Comparison of ENCODE assay signal across 8 mouse cellular contexts in the genomic region with DNA sequence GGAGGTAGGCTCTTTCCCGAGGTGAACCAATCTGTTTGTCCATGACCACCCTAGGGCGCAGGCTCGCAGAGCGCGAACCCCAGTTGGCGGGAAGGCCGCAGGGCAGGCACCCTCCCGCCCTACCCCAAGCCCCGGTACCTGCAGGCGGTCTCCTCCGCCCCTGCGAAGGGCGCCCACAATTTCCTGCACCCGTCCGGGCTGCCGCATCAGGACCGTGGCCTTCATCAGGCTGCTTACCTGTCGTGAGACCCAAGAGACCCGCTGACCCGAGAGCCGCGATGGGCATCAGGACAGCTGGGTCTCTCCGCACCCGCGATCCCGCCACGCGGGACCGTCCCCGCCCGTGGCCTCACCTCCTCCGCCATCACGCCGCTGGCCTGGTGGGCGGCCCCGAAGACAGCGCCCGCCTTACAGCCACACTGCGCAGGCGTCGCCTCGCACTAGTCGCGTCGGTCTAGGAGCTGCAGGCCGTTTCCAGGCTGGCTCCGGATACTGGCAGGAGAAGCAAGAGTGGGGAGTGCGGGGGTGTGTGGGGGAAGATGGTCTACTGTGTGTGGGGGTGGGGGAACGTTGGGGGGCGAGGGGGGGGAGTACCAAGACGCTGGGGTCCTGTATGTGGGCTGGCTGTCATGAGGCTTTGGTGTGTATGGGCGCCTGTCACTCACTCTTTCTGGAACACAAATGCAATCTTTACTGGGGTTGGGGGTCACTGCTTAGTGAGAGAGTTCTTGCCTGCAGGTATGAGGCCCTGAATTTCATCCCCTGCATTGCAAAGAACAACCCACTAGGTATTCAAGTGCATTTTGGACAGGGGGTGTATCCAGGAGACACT. TPM values are rescaled to one million over a fixed set of nuclear protein-coding genes. Genes with fewer than 3 reads are reported as not detected.
A peak's percentile ranks its signal among the peaks of the same experiment; 100 is the strongest.
DNase-seq lines count a peak whose midpoint lies in the region; ATAC-seq and TF ChIP-seq lines count a peak whose summit lies in the region.

No protein-coding gene starts in this region.

- H3K27me3 ChIP-seq in forebrain, embryonic 13.5 days = no peaks in the 10 kb centered on the region
- H3K27me3 ChIP-seq in liver, embryonic 16.5 days (ENCODE audit: control insufficient read depth, insufficient read depth, low read depth, low read length) = no peaks in the 10 kb centered on the region
- no peaks in the 10 kb centered on the region for H3K27me3 ChIP-seq in neural tube, embryonic 12.5 days (replicated peaks)
- no peaks in the 10 kb centered on the region for H3K27me3 ChIP-seq in stomach, postnatal 0 days (ENCODE audit: control insufficient read depth, insufficient read depth, low read length)

- peak; percentile 87; the same call in 1 of the 2 replicates for ATAC-seq in cerebellum, adult (ENCODE audit: insufficient number of reproducible peaks, low FRiP score, low TSS enrichment)
- ATAC-seq in forebrain, embryonic 13.5 days = peak; percentile 98
- peak; percentile 92 for ATAC-seq in liver, embryonic 16.5 days (ENCODE audit: low read depth)
- peak; percentile 93 for ATAC-seq in neural tube, embryonic 12.5 days (ENCODE audit: low FRiP score, low read depth)
- ATAC-seq in stomach, postnatal 0 days (ENCODE audit: low FRiP score, low TSS enrichment) = peak; percentile 95

- intact Hi-C loops in heart, postnatal 10 days (cut with DNase I) = no loop called here

- peak overlapping the region; percentile 92 for H3K9ac ChIP-seq in forebrain, embryonic 13.5 days
- peak overlapping the region; percentile 77 for H3K9ac ChIP-seq in liver, embryonic 16.5 days (ENCODE audit: low read depth, low read length)
- peak overlapping the region; percentile 92 for H3K9ac ChIP-seq in neural tube, embryonic 12.5 days
- peak overlapping the region; percentile 90 for H3K9ac ChIP-seq in stomach, postnatal 0 days (ENCODE audit: low read length)

- H3K4me1 ChIP-seq in forebrain, embryonic 13.5 days = peaks cover 18% of the 10 kb centered on the region
- peaks cover 14% of the 10 kb centered on the region for H3K4me1 ChIP-seq in liver, embryonic 16.5 days (ENCODE audit: control insufficient read depth, low read depth, low read length)
- peaks cover 12% of the 10 kb centered on the region for H3K4me1 ChIP-seq in neural tube, embryonic 12.5 days
- H3K4me1 ChIP-seq in stomach, postnatal 0 days (replicated peaks; ENCODE audit: control insufficient read depth, insufficient read depth) = peaks cover 4% of the 10 kb centered on the region; the same call in 1 of the 2 replicates

- peak overlapping the region; percentile 80 for H3K4me2 ChIP-seq in forebrain, embryonic 13.5 days
- H3K4me2 ChIP-seq in liver, embryonic 16.5 days (ENCODE audit: low read depth, low read length) = peak overlapping the region; percentile 88
- H3K4me2 ChIP-seq in neural tube, embryonic 12.5 days (replicated peaks) = peak overlapping the region; percentile 81
- H3K4me2 ChIP-seq in stomach, postnatal 0 days (replicated peaks; ENCODE audit: low read depth) = peak overlapping the region; percentile 95

- 1% methylated on average over 51 of the region's 52 CpGs for WGBS in forebrain, embryonic 13.5 days
- WGBS in large intestine, adult 2 months = 2% methylated on average over 52 of the region's 52 CpGs
- under 1% methylated on average over 52 of the region's 52 CpGs for WGBS in liver, embryonic 16.5 days (ENCODE audit: insufficient replicate concordance)
- under 1% methylated on average over 52 of the region's 52 CpGs for WGBS in neural tube, embryonic 12.5 days
- 1% methylated on average over 50 of the region's 52 CpGs for WGBS in stomach, postnatal 0 days

- no peak for TF ChIP-seq EP300 in stomach, postnatal 0 days (optimal IDR thresholded peaks at IDR 0.05)

- peak overlapping the region; percentile 79 for H3K4me3 ChIP-seq in forebrain, embryonic 13.5 days
- H3K4me3 ChIP-seq in liver, embryonic 16.5 days (ENCODE audit: low read depth, low read length) = peak overlapping the region; percentile 74
- peak overlapping the region; percentile 72 for H3K4me3 ChIP-seq in neural tube, embryonic 12.5 days
- H3K4me3 ChIP-seq in stomach, postnatal 0 days (ENCODE audit: low read depth, low read length) = peak overlapping the region; percentile 74

- H3K9me3 ChIP-seq in forebrain, embryonic 13.5 days (replicated peaks) = no peaks in the 10 kb centered on the region
- H3K9me3 ChIP-seq in liver, embryonic 16.5 days (replicated peaks; ENCODE audit: control insufficient read depth, low read length) = no peaks in the 10 kb centered on the region
- H3K9me3 ChIP-seq in neural tube, embryonic 12.5 days = no peaks in the 10 kb centered on the region
- no peaks in the 10 kb centered on the region for H3K9me3 ChIP-seq in stomach, postnatal 0 days (ENCODE audit: control insufficient read depth, low read length)

- peak; percentile 16; the same call in 1 of the 2 replicates for TF ChIP-seq CTCF in stomach, postnatal 0 days (IDR thresholded peaks at IDR 0.05; ENCODE audit: low read depth)

- H3K36me3 ChIP-seq in forebrain, embryonic 13.5 days (ENCODE audit: poor library complexity, severe bottlenecking) = peaks cover 24% of the 10 kb centered on the region
- H3K36me3 ChIP-seq in liver, embryonic 16.5 days (ENCODE audit: control insufficient read depth, insufficient read depth) = no peaks in the 10 kb centered on the region
- peaks cover 8% of the 10 kb centered on the region for H3K36me3 ChIP-seq in neural tube, embryonic 12.5 days
- peaks cover under 1% of the 10 kb centered on the region for H3K36me3 ChIP-seq in stomach, postnatal 0 days (ENCODE audit: control insufficient read depth, insufficient read depth, low read length)

- H3K27ac ChIP-seq in forebrain, embryonic 13.5 days = no peak overlapping the region; the same call in 1 of the 2 replicates
- no peak overlapping the region for H3K27ac ChIP-seq in liver, embryonic 16.5 days (ENCODE audit: low read length)
- no peak overlapping the region for H3K27ac ChIP-seq in neural tube, embryonic 12.5 days
- peak overlapping the region; percentile 58; the same call in 1 of the 2 replicates for H3K27ac ChIP-seq in stomach, postnatal 0 days (replicated peaks)

- DNase-seq in ES-CJ7 (ENCODE audit: low read depth, low spot score) = peak; percentile 76
- DNase-seq in heart, postnatal 10 days = peak; percentile 90
- DNase-seq in large intestine, adult 2 months (ENCODE audit: low read depth, low spot score) = peak; percentile 45
- peak; percentile 88 for DNase-seq in stomach, postnatal 0 days (ENCODE audit: low spot score)

RNA-seq across cellular contexts. Expression of a gene that starts 0.7 kb away (rescaled TPM):
- 105 and 114 TPM in 2 replicates for polyA plus RNA-seq in forebrain, embryonic 13.5 days (2015; fragmentation: Nextera tagmentation; extraction: Ambion mirVana)
- 10 to 100 TPM; 36.9 to 46.3 TPM for total RNA-seq in heart, postnatal 10 days (2021)
- polyA plus RNA-seq in large intestine, adult 2 months (2012; rRNA removed) = 18.0 and 18.5 TPM in 2 replicates
- 14.9 and 16.0 TPM in 2 replicates for polyA plus RNA-seq in liver, embryonic 16.5 days (2015; fragmentation: Nextera tagmentation; extraction: Ambion mirVana)
- polyA plus RNA-seq in neural tube, embryonic 12.5 days (2016; fragmentation: Nextera tagmentation; extraction: Ambion mirVana) = 101 and 105 TPM in 2 replicates
- polyA plus RNA-seq in stomach, postnatal 0 days (2015; fragmentation: Nextera tagmentation; extraction: Ambion mirVana) = 69.6 and 70.7 TPM in 2 replicates

RNA-seq across cellular contexts. Expression of a gene that starts 0.8 kb away (rescaled TPM):
- polyA plus RNA-seq in forebrain, embryonic 13.5 days (2015; fragmentation: Nextera tagmentation; extraction: Ambion mirVana) = 0.70 and 1.1 TPM in 2 replicates
- under 1 TPM; 0.57 to 0.97 TPM for total RNA-seq in heart, postnatal 10 days (2021)
- polyA plus RNA-seq in large intestine, adult 2 months (2012; rRNA removed) = 0.05 and 0.11 TPM in 2 replicates
- 0.07 TPM in 1 of 2 replicates, not detected in the other for polyA plus RNA-seq in liver, embryonic 16.5 days (2015; fragmentation: Nextera tagmentation; extraction: Ambion mirVana)
- 0.76 and 1.1 TPM in 2 replicates for polyA plus RNA-seq in neural tube, embryonic 12.5 days (2016; fragmentation: Nextera tagmentation; extraction: Ambion mirVana)
- 0.16 and 0.22 TPM in 2 replicates for polyA plus RNA-seq in stomach, postnatal 0 days (2015; fragmentation: Nextera tagmentation; extraction: Ambion mirVana)

RNA-seq across cellular contexts. Expression of a gene that starts 25.4 kb away (rescaled TPM):
- 15.5 and 16.3 TPM in 2 replicates for polyA plus RNA-seq in forebrain, embryonic 13.5 days (2015; fragmentation: Nextera tagmentation; extraction: Ambion mirVana)
- 10 to 100 TPM; 58.6 to 59.7 TPM for total RNA-seq in heart, postnatal 10 days (2021)
- 11.2 and 11.5 TPM in 2 replicates for polyA plus RNA-seq in large intestine, adult 2 months (2012; rRNA removed)
- 7.9 and 8.4 TPM in 2 replicates for polyA plus RNA-seq in liver, embryonic 16.5 days (2015; fragmentation: Nextera tagmentation; extraction: Ambion mirVana)
- 41.8 and 46.9 TPM in 2 replicates for polyA plus RNA-seq in neural tube, embryonic 12.5 days (2016; fragmentation: Nextera tagmentation; extraction: Ambion mirVana)
- 59.5 and 62.1 TPM in 2 replicates for polyA plus RNA-seq in stomach, postnatal 0 days (2015; fragmentation: Nextera tagmentation; extraction: Ambion mirVana)

RNA-seq across cellular contexts. Expression of a gene that starts 26.3 kb away (rescaled TPM):
- 10.9 and 12.3 TPM in 2 replicates for polyA plus RNA-seq in forebrain, embryonic 13.5 days (2015; fragmentation: Nextera tagmentation; extraction: Ambion mirVana)
- 10 to 100 TPM; 24.4 to 27.3 TPM for total RNA-seq in heart, postnatal 10 days (2021)
- polyA plus RNA-seq in large intestine, adult 2 months (2012; rRNA removed) = 5.7 and 6.0 TPM in 2 replicates
- polyA plus RNA-seq in liver, embryonic 16.5 days (2015; fragmentation: Nextera tagmentation; extraction: Ambion mirVana) = 3.1 and 4.0 TPM in 2 replicates
- 25.6 and 26.7 TPM in 2 replicates for polyA plus RNA-seq in neural tube, embryonic 12.5 days (2016; fragmentation: Nextera tagmentation; extraction: Ambion mirVana)
- 40.6 and 43.2 TPM in 2 replicates for polyA plus RNA-seq in stomach, postnatal 0 days (2015; fragmentation: Nextera tagmentation; extraction: Ambion mirVana)

RNA-seq across cellular contexts. Expression of a gene that starts 31.6 kb away (rescaled TPM):
- polyA plus RNA-seq in forebrain, embryonic 13.5 days (2015; fragmentation: Nextera tagmentation; extraction: Ambion mirVana) = 12.1 and 12.2 TPM in 2 replicates
- 10 to 100 TPM; 12.9 to 13.9 TPM for total RNA-seq in heart, postnatal 10 days (2021)
- 1.2 and 2.5 TPM in 2 replicates for polyA plus RNA-seq in large intestine, adult 2 months (2012; rRNA removed)
- polyA plus RNA-seq in liver, embryonic 16.5 days (2015; fragmentation: Nextera tagmentation; extraction: Ambion mirVana) = 1.7 and 1.9 TPM in 2 replicates
- polyA plus RNA-seq in neural tube, embryonic 12.5 days (2016; fragmentation: Nextera tagmentation; extraction: Ambion mirVana) = 12.3 and 12.4 TPM in 2 replicates
- polyA plus RNA-seq in stomach, postnatal 0 days (2015; fragmentation: Nextera tagmentation; extraction: Ambion mirVana) = 2.6 and 3.3 TPM in 2 replicates
